Mouse (Mus musculus): ENCODE data around the gene Erg28.

DNA sequence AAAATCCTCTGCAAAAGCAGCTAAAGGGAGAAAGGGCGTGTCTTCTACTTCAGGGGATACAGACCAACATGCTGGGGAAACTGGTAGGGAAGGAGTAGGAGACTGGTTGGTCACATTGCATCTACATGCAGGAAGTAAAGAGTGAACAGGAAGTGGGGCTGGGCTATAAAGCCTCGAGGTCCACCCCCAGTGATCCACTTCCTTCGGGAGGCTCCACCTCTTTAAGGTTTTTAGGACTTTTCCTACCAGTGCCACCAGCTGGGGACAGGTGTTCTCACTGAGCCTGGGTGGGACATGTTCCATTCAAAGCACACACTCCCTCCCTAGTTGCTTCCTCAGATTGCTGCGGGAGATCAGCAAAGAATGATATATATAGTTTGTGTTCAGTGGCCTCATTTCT lies 29.5 kb upstream of the Erg28 start:
- no peak for TF ChIP-seq EP300 (IDR thresholded peaks at IDR 0.05; ENCODE audit: low read depth)
- no peak for TF ChIP-seq CTCF (IDR thresholded peaks at IDR 0.05; ENCODE audit: low read depth)
